Mouse (Mus musculus) spleen, postnatal 0 days (tissue): Measurements from ENCODE around the gene Prph. TPM values are rescaled to one million over a fixed set of nuclear protein-coding genes. Genes with fewer than 3 reads are reported as not detected.

Source experiments
- polyA plus RNA-seq: library from polyadenylated mRNA; unstranded; fragments of >200 nt; fragmentation: Nextera tagmentation; extraction: Ambion mirVana; gene quantifications from 2 replicates; pipeline ENCODE4 v1.2.1, GENCODE M21; 2015

Gene Prph
- polyA plus RNA-seq: 1.5 and 1.8 TPM in 2 replicates

DNA sequence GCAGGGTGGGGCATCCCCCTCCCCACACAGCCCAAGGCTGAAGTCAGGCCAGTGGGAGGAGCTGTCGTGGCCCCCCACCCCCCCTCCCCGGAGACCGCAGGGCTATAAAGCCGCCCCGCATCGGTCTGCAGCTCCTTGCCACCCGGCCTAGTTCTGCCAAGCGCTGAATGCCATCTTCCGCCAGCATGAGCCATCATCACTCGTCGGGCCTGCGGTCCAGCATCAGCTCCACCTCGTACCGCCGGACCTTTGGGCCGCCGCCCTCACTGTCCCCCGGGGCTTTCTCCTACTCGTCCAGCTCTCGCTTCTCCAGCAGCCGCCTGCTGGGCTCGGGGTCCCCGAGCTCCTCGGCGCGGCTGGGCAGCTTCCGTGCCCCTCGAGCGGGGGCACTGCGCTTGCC lies at the start of gene Prph:
TSS of gene Prph (plus strand) at position 135 of the 400 bp plus-strand sequence.

DNA sequence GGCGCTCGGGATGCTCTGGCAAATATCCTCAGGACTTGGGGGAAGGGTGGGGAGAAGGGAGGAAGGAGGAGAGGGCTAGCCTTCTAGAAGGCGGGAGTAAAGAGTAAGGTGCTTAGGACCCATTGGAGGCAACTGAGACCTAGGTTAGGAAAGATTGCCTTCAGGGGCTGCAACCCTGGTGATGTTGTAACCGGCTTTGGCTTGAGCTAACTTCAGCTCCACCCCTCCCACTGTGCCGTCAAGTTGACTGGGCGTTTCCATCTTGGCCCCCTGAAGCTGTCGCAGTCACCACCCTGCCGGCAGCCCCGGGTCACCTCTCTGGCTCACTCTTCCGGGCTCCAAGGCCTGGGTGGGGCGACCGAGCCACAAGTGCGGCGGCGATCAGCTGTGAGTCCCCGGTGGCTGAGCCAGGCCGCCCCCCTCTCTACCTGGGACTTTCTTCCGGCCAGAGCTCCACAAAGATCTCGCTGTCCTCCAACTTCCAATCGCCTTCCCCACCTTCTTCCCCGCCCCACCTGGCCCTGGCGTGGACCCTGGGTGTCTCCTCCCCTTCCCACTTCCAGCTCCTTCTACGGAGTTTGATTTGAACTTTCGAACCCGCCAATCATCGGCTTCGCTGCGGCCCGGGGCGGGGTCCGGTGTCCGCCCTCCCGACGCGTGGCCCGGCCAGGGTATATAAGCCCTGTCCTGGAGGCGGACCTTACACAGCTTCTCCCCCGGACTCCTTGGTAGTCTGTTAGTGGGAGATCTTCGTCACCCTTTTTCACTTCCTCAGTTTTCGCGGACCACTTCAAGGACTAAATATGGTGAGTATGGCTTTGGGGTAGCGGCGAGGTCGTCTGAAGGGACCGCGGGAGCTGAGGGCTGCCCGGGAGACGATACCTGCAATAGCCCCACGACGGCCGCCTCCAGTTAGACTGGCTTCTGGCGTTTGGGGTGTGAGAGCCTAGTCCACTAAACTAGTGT lies 25.1 kb upstream of the Prph start, which contains the start of gene Tuba1c:
TSS of gene Tuba1c (plus strand) at position 273 of the 966 bp plus-strand sequence.

DNA sequence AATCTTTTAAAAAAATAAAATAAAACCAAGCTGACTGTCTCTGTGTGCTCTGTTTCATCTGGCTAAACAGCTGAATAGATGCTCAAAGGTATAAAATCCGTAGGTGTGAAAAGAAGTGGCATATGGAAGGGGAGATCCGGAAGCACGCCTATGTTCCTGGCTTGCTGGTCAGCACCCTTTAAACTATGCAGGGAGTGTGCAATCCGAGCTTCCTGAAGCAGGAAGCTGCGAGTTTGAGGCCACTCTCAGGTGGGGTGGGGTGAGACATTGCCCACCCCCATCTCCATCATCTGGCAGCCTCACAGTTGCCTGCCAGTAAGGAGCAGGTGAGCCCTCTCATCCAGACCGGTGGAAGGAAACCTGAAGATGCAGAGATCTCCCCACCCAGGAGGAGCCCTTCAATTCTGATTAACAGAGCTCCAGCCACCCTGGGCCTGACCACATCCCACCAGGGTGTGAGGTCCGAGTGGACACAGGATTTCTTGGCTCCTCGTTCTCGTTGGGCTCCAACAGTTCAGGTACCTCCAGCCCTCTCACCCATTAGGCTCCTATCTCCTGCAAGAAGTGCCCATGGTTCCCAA lies 19.1 kb downstream of the Prph start, which contains the start of gene Troap:
TSS of gene Troap (plus strand) at position 557 of the 581 bp plus-strand sequence.

DNA sequence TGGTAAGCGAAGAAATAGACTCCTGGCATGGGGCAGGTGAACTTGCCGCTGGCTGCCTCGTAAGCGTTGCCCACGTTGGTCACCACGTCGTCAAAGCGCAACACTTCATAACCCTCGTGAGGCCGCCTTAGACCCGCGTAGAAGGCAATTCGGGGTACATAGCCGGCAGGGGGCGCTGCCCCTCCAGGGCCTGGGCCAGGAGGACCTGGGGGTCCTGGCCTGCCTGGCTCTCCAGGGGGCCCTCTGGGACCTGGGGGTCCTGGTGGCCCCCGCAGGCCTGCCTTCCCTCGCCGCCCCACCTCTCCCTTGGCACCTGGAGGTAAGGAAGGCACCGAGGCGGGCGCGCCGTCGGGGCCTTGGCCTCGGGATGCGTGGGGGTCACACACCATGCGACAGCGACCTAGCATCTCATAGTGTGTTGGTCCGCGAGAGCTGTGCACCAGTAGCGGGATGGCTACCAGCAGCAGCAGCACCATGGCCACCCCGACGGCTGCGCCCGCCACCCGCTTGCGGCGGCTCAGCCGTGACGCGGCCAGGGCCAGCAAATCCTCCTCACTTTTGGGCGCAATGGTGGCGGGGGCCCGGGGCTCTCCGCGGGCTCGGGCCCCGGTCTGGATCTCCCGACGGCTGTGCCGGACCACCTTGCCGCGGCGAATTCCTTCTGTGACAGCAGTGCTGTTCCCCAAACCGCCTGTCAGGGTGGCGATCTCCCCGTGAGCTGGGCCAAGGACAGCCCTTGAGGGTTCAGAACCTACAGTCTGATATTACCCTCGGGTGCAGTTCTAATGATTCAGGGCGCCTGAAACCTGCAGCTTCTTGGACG lies 32.5 kb downstream of the Prph start, which contains the start of gene C1ql4:
TSS of gene C1ql4 (minus strand) at position 565 of the 823 bp plus-strand sequence.

DNA sequence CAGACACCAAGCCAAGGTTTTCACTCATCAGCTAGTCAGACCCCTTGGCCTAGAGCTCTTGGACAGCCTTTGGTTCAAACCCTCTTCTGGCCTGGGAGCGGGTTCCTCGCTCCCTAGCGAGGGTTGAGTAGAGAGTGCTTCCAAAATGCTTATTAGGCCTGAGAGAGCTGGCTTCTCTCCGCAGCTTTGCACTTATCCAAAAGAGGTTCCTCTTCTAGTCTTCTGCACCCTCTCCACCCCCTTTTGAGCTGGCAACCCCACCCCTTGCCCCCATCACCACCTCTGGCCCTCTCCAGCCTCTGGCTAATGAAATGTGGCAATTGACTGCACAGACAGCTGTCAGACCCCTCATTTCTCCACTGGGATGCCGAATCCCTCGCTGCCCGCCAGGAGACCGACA lies 37.9 kb downstream of the Prph start, which contains the start of gene Dnajc22:
TSS of gene Dnajc22 (plus strand) at position 301 of the 400 bp plus-strand sequence.

Other genes with a start within 250 kb of the Prph start
- 0.02 TPM in 1 of 2 replicates, not detected in the other for gene Ddn, start 245.7 kb upstream of the Prph start, polyA plus RNA-seq
- 98.2 and 100 TPM in 2 replicates for gene Prkag1, start 223.7 kb upstream of the Prph start, polyA plus RNA-seq
- 8.7 and 9.7 TPM in 2 replicates for gene Kmt2d, start 184.0 kb upstream of the Prph start, polyA plus RNA-seq
- gene Rhebl1, start 160.6 kb upstream of the Prph start, polyA plus RNA-seq: 7.1 and 7.7 TPM in 2 replicates
- 0.46 and 0.58 TPM in 2 replicates for gene Dhh, start 156.6 kb upstream of the Prph start, polyA plus RNA-seq
- 6.4 and 8.6 TPM in 2 replicates for gene Lmbr1l, start 136.9 kb upstream of the Prph start, polyA plus RNA-seq
- gene Tuba1b, start 120.6 kb upstream of the Prph start, polyA plus RNA-seq: 1,054 and 1,116 TPM in 2 replicates
- gene Gm49450, start 101.6 kb upstream of the Prph start, polyA plus RNA-seq: not detected in 2 replicates
- 97.1 and 109 TPM in 2 replicates for gene Tuba1a, start 101.5 kb upstream of the Prph start, polyA plus RNA-seq
- gene Tuba1c, start 25.3 kb upstream of the Prph start, polyA plus RNA-seq: 222 and 241 TPM in 2 replicates
- gene Troap, start 19.4 kb downstream of the Prph start, polyA plus RNA-seq: 18.9 and 20.9 TPM in 2 replicates
- not detected in 2 replicates for gene C1ql4, start 32.6 kb downstream of the Prph start, polyA plus RNA-seq
- not detected in 2 replicates for gene Dnajc22, start 38.0 kb downstream of the Prph start, polyA plus RNA-seq
- 6.1 and 6.6 TPM in 2 replicates for gene Spats2, start 70.7 kb downstream of the Prph start, polyA plus RNA-seq
- gene Kcnh3, start 169.7 kb downstream of the Prph start, polyA plus RNA-seq: 0.50 and 0.59 TPM in 2 replicates
- 66.4 and 69.8 TPM in 2 replicates for gene Mcrs1, start 196.8 kb downstream of the Prph start, polyA plus RNA-seq
- gene Prpf40b, start 239.9 kb downstream of the Prph start, polyA plus RNA-seq: 11.2 and 16.8 TPM in 2 replicates
- gene Fam186b, start 240.7 kb downstream of the Prph start, polyA plus RNA-seq: 0.05 TPM in 1 of 2 replicates, not detected in the other